Mouse (Mus musculus) olfactory bulb, adult 2 months (tissue): Measurements from ENCODE around the gene Ccdc60.

Experiments used
- CTCF ChIP-seq: fragments of 200-500 bp; IDR thresholded peaks from 2 replicates; pipeline ENCODE4 v1.5.1; 2012; ENCODE audit warnings: low read depth, mild to moderate bottlenecking, low read length, moderate library complexity; ENCODE audit not compliant: insufficient read depth
- POLR2A ChIP-seq: fragments of 200-500 bp; IDR thresholded peaks from 2 replicates; pipeline ENCODE4 v1.6.1; 2012; ENCODE audit warnings: mild to moderate bottlenecking, low read depth, low read length, moderate library complexity; ENCODE audit not compliant: insufficient read depth

- no peak for TF ChIP-seq CTCF
- TF ChIP-seq POLR2A: no peak
These were observed 14.4 kb downstream of the Ccdc60 start for GRCm38 (mm10) chr5:116274365-116274764.
